Mouse (Mus musculus) cerebellum, adult 2 months (tissue): Measurements from ENCODE around the gene Adamtsl1. TPM values are rescaled to one million over a fixed set of nuclear protein-coding genes. Genes with fewer than 3 reads are reported as not detected.

Experiments used
- DNase-seq, 2 experiments: peaks; one replicate each; pipeline ENCODE4 v3.0.0; 2021
- H3K27ac ChIP-seq: fragments of 200-500 bp; 2 replicates; pipeline ENCODE4 v1.5.1; 2012; ENCODE audit warnings: low read length, control low read depth, inconsistent platforms; ENCODE audit not compliant: insufficient read depth
- H3K27me3 ChIP-seq: fragments of 200-500 bp; 2 replicates; pipeline ENCODE4 v1.6.1; 2012; ENCODE audit warnings: inconsistent platforms, mild to moderate bottlenecking, low read length, moderate library complexity; ENCODE audit not compliant: control insufficient read depth, insufficient read depth
- H3K4me1 ChIP-seq: fragments of 200-500 bp; 2 replicates; pipeline ENCODE4 v1.6.1; 2011; ENCODE audit warnings: low read length; ENCODE audit not compliant: control insufficient read depth, insufficient read depth
- H3K4me3 ChIP-seq: fragments of 200-500 bp; replicated peaks from 2 replicates; pipeline ENCODE3; 2011; ENCODE audit warnings: mild to moderate bottlenecking, low read depth, low read length, control low read depth; ENCODE audit not compliant: insufficient read depth
- CTCF ChIP-seq: fragments of 200-500 bp; IDR thresholded peaks from 2 replicates; pipeline ENCODE4 v1.5.1; 2011; ENCODE audit warnings: low read depth, mild to moderate bottlenecking, control low read depth, low read length, moderate library complexity, borderline replicate concordance; ENCODE audit not compliant: insufficient read depth
- POLR2A ChIP-seq: fragments of 200-500 bp; IDR thresholded peaks from 2 replicates; pipeline ENCODE4 v1.6.1; 2011; ENCODE audit warnings: low read length, control low read depth, borderline replicate concordance; ENCODE audit not compliant: insufficient read depth
- WGBS: fragments of 180-500 bp; shearing (Covaris S2); methylation state at CpG from one replicate; pipeline ENCODE4 v1.1.7; 2018; 5-methylcytosine and 5-hydroxymethylcytosine counted together
- polyA plus RNA-seq: library from polyadenylated mRNA; depleted of rRNA; stranded (reverse); fragments of >200 nt; gene quantifications from 2 replicates; pipeline ENCODE4 v1.2.3, GENCODE M21; 2012; rRNA removed

Adamtsl1 gene
- 3.3 and 3.7 TPM in 2 replicates for polyA plus RNA-seq

DNA sequence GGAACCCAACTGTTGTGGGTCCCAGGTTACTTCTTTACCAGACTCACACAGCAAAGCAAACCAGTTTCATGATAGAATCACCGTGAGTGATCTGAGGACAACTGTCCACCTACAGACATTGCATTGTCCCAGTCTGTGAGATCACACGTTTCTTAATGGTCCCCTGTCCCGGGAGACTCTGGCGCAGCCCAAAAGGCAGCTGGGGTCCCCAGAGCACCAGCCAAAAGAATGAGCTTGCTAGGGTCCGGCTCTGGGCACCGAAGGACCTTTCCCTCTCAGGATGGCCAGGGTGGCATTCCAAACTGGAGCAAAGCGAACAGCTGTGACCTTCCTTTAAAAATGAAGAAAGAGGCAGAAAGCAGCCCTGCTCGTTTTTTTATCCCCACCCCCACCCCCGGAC lies at the start of gene Adamtsl1:
Gene Adamtsl1 (plus strand): TSS at position 381 of the 400 bp plus-strand sequence.
- H3K4me1 ChIP-seq = no peaks in the 10 kb centered on the region
- peak; percentile 23 to 44 for DNase-seq
- TF ChIP-seq POLR2A = no peak
- TF ChIP-seq CTCF = no peak
- H3K4me3 ChIP-seq = peak within 1 kb of the TSS; percentile 68
- 1% methylated on average over 9 of the region's 9 CpGs for WGBS
- H3K27ac ChIP-seq = no peak within 1 kb of the TSS
- no peaks in the 10 kb centered on the region for H3K27me3 ChIP-seq

DNA sequence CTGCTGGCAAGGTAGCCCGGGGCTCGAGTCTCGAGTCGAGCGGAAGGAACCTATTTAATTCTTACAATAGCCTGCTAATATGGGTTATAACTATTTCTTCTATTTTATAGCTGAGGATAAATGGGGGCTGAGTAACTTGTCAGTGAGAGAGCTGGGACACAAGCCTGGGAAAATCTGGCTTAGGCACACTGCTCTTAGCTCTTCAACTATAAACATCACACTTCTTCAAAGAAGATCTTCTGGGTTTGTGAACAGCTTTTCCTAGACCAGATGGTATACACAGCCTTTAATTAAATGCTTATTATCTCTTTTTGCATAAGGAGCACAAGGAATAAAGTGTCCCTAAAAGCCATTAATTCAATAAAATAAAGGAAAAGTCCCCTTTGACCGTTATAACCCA lies 30.4 kb upstream of the Adamtsl1 start:
- Histone ChIP-seq H3K4me1 (peaks cover 5% of the 10 kb centered on the region), H3K27ac (no peak overlapping the region), H3K27me3 (no peaks in the 10 kb centered on the region), H3K4me3 (no peak overlapping the region)
- no peak for TF ChIP-seq CTCF
- no peak for TF ChIP-seq POLR2A
- 88% methylated on average over 6 of the region's 6 CpGs for WGBS
- no peak for DNase-seq

DNA sequence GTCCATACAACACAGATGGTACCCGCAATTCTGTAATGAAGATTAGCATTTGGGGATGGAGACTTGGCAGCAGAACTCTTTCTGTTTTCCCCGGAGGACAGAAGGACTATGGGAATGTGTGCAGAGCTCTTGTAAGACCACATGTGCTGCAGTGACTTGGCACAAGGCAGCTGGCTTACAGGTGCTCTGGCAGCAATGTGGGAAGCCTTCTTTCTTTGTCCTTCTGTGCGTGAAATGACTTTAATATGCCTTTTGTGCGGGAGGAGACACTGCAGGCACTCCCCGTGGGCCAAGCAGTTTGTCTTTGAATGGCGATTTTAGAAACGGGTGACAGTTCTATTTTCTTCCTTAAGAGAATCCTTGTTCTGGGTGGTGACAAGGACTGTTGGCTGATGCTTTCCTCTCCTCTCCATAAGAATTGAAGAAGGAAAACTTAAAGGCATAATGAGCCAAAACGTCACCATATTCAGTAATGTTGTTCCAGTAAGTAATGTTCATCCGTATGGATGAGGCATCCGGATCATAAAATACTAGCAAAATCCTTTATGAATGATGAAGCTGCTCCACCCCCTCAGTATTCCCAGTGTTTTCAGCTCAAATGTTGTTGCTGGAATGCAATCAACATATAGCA lies 27.5 kb upstream of the Adamtsl1 start:
- H3K27ac ChIP-seq = no peak overlapping the region
- 18% methylated on average over 10 of the region's 10 CpGs for WGBS
- H3K4me3 ChIP-seq = no peak overlapping the region
- H3K27me3 ChIP-seq = no peaks in the 10 kb centered on the region
- peaks cover 5% of the 10 kb centered on the region for H3K4me1 ChIP-seq
- TF ChIP-seq POLR2A (no peak), CTCF (no peak)
- DNase-seq = peak in 1 of 2 experiments; percentile 15

DNA sequence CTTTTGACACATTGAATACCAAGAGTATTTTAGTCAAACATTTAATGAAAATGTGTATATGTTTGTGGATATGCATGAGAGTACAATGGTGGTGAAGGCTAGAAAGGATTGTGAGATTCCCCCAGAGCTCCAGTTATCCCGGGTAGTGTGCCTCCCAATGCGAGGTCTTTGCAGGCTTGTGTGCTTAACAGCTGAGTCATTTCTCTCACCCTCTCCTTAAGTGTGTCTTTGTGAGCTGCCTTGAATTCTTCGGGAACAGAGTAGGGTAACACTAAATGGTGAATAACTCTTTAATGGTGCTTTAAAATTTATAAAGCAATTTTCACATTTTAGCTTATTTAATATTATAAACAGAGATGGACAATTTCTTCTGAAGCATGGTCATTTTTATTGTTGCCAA lies 8.3 kb upstream of the Adamtsl1 start:
- no peaks in the 10 kb centered on the region for H3K27me3 ChIP-seq
- no peak for DNase-seq
- TF ChIP-seq POLR2A = no peak
- TF ChIP-seq CTCF = no peak
- H3K4me1 ChIP-seq = no peaks in the 10 kb centered on the region
- 72% methylated on average over 3 of the region's 3 CpGs for WGBS
- no peak overlapping the region for H3K27ac ChIP-seq
- no peak overlapping the region for H3K4me3 ChIP-seq

DNA sequence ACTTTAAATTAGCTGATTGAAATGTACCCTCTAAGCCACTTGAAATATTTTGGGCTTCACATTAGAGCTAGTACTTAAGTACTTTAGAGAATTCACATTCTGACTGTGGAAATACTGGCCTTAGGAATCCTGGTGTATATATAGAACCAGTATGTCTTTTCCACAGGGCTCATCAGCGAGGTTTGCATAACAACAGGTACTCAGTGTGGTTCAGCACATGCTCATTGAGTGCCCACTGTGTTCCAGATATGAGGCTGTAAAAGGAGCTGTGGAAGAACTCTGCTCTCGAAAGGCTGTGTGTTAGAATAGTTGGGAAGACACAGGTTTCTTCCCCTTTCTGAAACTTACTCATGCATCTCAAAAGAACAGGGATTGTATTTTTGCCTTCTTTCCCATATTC lies 7.0 kb upstream of the Adamtsl1 start:
- no peak for DNase-seq
- Histone ChIP-seq H3K27ac (no peak overlapping the region), H3K4me1 (no peaks in the 10 kb centered on the region), H3K4me3 (no peak overlapping the region), H3K27me3 (no peaks in the 10 kb centered on the region)
- 81% methylated on average over 2 of the region's 2 CpGs for WGBS
- TF ChIP-seq POLR2A = no peak
- TF ChIP-seq CTCF = no peak

DNA sequence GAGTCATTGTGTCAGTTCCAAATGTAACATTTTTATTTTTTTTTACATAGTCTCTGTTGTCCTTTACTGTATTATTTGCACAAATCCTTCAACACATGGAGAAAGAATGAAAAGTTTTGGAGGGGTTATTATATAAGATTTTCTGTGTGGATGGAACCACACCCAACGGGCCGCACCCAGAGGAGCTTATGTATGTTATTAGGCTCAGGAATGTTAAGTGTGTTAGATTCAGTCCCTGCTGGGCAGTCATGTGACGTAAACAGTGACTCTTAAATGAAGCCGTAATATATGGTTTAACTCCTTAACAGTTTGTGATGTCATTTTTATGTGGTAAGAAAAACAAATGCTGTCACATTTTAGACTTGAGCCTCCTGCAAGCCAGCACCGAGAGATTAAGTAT lies 6.5 kb upstream of the Adamtsl1 start:
- Histone ChIP-seq H3K4me3 (no peak overlapping the region), H3K27me3 (no peaks in the 10 kb centered on the region), H3K4me1 (no peaks in the 10 kb centered on the region), H3K27ac (no peak overlapping the region)
- TF ChIP-seq POLR2A = no peak
- no peak for TF ChIP-seq CTCF
- 89% methylated on average over 5 of the region's 5 CpGs for WGBS
- DNase-seq = no peak

DNA sequence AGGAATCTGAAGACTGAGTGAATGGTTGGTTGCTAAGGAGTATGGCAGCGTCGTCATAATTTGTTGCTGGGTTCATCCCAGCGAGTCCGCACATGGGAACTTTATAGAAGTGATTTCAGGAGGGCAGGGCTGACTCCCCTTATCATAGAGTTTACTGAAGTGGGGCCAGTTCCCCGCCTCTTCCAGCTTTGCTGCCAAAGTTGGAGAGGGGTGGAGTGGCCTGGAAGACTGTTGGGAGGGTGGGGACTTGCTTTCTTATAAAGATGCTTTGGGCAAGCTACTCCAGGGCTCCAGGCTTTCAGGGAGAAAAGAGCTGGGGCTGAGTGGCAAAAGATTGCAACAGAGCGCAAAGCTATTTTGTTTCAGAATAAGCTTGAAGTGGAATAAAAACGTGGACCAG lies 684 bp upstream of the Adamtsl1 start:
- H3K27me3 ChIP-seq = no peaks in the 10 kb centered on the region
- WGBS = 39% methylated on average over 7 of the region's 7 CpGs
- no peak overlapping the region for H3K27ac ChIP-seq
- TF ChIP-seq CTCF (no peak), POLR2A (no peak)
- no peaks in the 10 kb centered on the region for H3K4me1 ChIP-seq
- peak in 1 of 2 experiments; percentile 12 for DNase-seq
- H3K4me3 ChIP-seq = no peak overlapping the region

DNA sequence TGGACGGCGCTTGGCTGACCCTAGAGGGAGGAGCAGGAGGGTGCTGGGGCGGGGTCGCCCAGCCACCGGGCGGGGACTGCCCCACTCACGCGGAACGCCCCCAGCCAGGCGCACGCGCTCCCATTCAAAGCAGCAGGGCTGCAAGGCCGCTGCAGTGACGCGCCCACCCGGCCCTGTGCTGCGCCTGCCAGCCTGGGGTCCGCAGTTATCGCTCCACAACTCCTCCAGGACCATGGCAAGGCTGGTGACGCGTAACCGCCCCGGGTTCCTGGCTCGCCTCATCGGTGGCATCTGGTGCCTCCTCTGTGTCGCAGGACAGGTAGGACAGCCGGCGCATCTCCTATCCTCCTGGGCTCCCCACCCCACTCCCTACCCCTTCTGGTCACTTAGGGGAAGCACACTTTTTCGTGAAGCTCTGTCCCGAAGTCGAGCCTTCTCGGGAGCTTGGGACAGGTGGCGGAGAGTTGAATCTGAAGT lies 271 bp downstream of the Adamtsl1 start:
- Histone ChIP-seq H3K4me3 (peak overlapping the region; percentile 68), H3K27me3 (no peaks in the 10 kb centered on the region), H3K27ac (no peak overlapping the region), H3K4me1 (no peaks in the 10 kb centered on the region)
- no peak for TF ChIP-seq POLR2A
- TF ChIP-seq CTCF = peak; percentile 66
- under 1% methylated on average over 33 of the region's 33 CpGs for WGBS
- DNase-seq = peak; percentile 78 to 82
